Mouse (Mus musculus) liver, postnatal 0 days (tissue): ENCODE measurements around the gene Nfatc4. TPM values are rescaled to one million over a fixed set of nuclear protein-coding genes. Genes with fewer than 3 reads are reported as not detected.

Experiments
- ATAC-seq: fragments of 200-750 bp; cut with Nextera tagmentation; 2 replicates; pipeline ENCODE4 v1.8.0; 2017; ENCODE audit warnings: mild to moderate bottlenecking, moderate library complexity
- DNase-seq: peaks from one replicate; pipeline ENCODE4 v3.0.0-alpha.2; 2016
- H3K27ac ChIP-seq: fragments of 300-500 bp; sonication (generic); 2 replicates; pipeline ENCODE4 v1.5.1; 2014; ENCODE audit warnings: antibody characterized with exemption, moderate library complexity, mild to moderate bottlenecking, low read depth
- H3K27me3 ChIP-seq: fragments of 300-500 bp; sonication (generic); 2 replicates; pipeline ENCODE4 v1.6.1; 2014; ENCODE audit warnings: low read length, control low read depth, mixed read lengths; ENCODE audit not compliant: insufficient read depth
- H3K36me3 ChIP-seq: fragments of 300-500 bp; sonication (generic); replicated peaks from 2 replicates; pipeline ENCODE4 v1.6.1; 2014; ENCODE audit warnings: mild to moderate bottlenecking, control low read depth, low read length, moderate library complexity, mixed read lengths; ENCODE audit not compliant: insufficient read depth
- H3K4me1 ChIP-seq: fragments of 300-500 bp; sonication (generic); 2 replicates; pipeline ENCODE4 v1.6.1; 2014; ENCODE audit warnings: antibody characterized with exemption, mild to moderate bottlenecking, control low read depth; ENCODE audit not compliant: insufficient read depth
- H3K4me2 ChIP-seq: fragments of 300-500 bp; sonication (generic); 2 replicates; pipeline ENCODE4 v1.6.1; 2014; ENCODE audit warnings: low read depth, mild to moderate bottlenecking, low read length, moderate library complexity, mixed read lengths
- H3K4me3 ChIP-seq: fragments of 300-500 bp; sonication (generic); 2 replicates; pipeline ENCODE4 v1.5.1; 2014; ENCODE audit warnings: low read depth, low read length
- H3K9ac ChIP-seq: fragments of 300-500 bp; sonication (generic); replicated peaks from 2 replicates; pipeline ENCODE4 v1.6.1; 2014; ENCODE audit warnings: mild to moderate bottlenecking, moderate library complexity
- H3K9me3 ChIP-seq: fragments of 300-500 bp; sonication (generic); 2 replicates; pipeline ENCODE4 v1.6.1; 2016; ENCODE audit warnings: mild to moderate bottlenecking, control low read depth, low read length, mixed read lengths
- CTCF ChIP-seq: sonication (generic); IDR thresholded peaks from 2 replicates; pipeline ENCODE4 v1.5.1; 2016; ENCODE audit warnings: antibody characterized with exemption, low read depth
- EP300 ChIP-seq: IDR thresholded peaks from 2 replicates; pipeline ENCODE4 v1.6.1; 2016; ENCODE audit warnings: antibody characterized with exemption, low read depth, mild to moderate bottlenecking
- WGBS: fragments of 180-500 bp; shearing (Covaris S2); extraction: QIAGEN DNeasy Blood & Tissue Kit; methylation state at CpG from one replicate; pipeline ENCODE4 v1.1.7; 2014; ENCODE audit not compliant: insufficient replicate concordance; 5-methylcytosine and 5-hydroxymethylcytosine counted together
- polyA plus RNA-seq: library from polyadenylated mRNA; unstranded; fragments of >200 nt; fragmentation: Nextera tagmentation; extraction: Ambion mirVana; gene quantifications from 2 replicates; pipeline ENCODE4 v1.2.1, GENCODE M21; 2015

Nfatc4 gene
- polyA plus RNA-seq, 1 experiment from 2014 or later = 0.41 TPM

GRCm38 (mm10) chr14:55787731-55788130, 35.2 kb upstream of the Nfatc4 start:
- peak overlapping the region; percentile 60 for H3K4me3 ChIP-seq
- H3K36me3 ChIP-seq = no peaks in the 10 kb centered on the region
- DNase-seq = no peak
- no peak for ATAC-seq
- TF ChIP-seq CTCF = no peak
- TF ChIP-seq EP300 = no peak
- H3K4me2 ChIP-seq = peak overlapping the region; percentile 94
- no peaks in the 10 kb centered on the region for H3K9me3 ChIP-seq
- peaks cover 22% of the 10 kb centered on the region for H3K27me3 ChIP-seq
- no peak overlapping the region for H3K9ac ChIP-seq
- H3K4me1 ChIP-seq = peaks cover 14% of the 10 kb centered on the region
- 39% methylated on average over 11 of the region's 11 CpGs for WGBS
- no peak overlapping the region for H3K27ac ChIP-seq

- WGBS = 4% methylated on average over 40 of the region's 40 CpGs
- Histone ChIP-seq H3K9me3 (no peaks in the 10 kb centered on the region), H3K9ac (peak within 1 kb of the TSS; percentile 62), H3K4me1 (peaks cover 14% of the 10 kb centered on the region), H3K27ac (no peak within 1 kb of the TSS), H3K4me2 (peak within 1 kb of the TSS; percentile 94), H3K4me3 (peak within 1 kb of the TSS; percentile 60), H3K36me3 (no peaks in the 10 kb centered on the region), H3K27me3 (peaks cover 15% of the 10 kb centered on the region)
- DNase-seq (peak; percentile 61), ATAC-seq (peak; percentile 61)
- TF ChIP-seq CTCF (peak; percentile 41), EP300 (no peak)
These were observed 34.5 kb upstream of the Nfatc4 start, which contains the start of gene Ripk3 for GRCm38 (mm10) chr14:55788256-55789050. Ripk3 (minus strand) TSS chr14:55788865.

GRCm38 (mm10) chr14:55793461-55793860, 29.5 kb upstream of the Nfatc4 start:
- H3K9me3 ChIP-seq = no peaks in the 10 kb centered on the region
- TF ChIP-seq EP300 (no peak), CTCF (no peak)
- H3K4me3 ChIP-seq = no peak overlapping the region
- no peak overlapping the region for H3K4me2 ChIP-seq
- H3K4me1 ChIP-seq = peaks cover 4% of the 10 kb centered on the region
- no peak overlapping the region for H3K9ac ChIP-seq
- DNase-seq (no peak), ATAC-seq (no peak)
- no peaks in the 10 kb centered on the region for H3K36me3 ChIP-seq
- 57% methylated on average over 2 of the region's 2 CpGs for WGBS
- H3K27ac ChIP-seq = no peak overlapping the region
- H3K27me3 ChIP-seq = peaks cover 1% of the 10 kb centered on the region; the same call in 1 of the 2 replicates

- H3K9ac ChIP-seq = no peak overlapping the region
- ATAC-seq (no peak), DNase-seq (no peak)
- H3K36me3 ChIP-seq = no peaks in the 10 kb centered on the region
- no peaks in the 10 kb centered on the region for H3K27me3 ChIP-seq
- H3K4me1 ChIP-seq = no peaks in the 10 kb centered on the region
- WGBS = 57% methylated on average over 2 of the region's 2 CpGs
- no peak overlapping the region for H3K27ac ChIP-seq
- no peaks in the 10 kb centered on the region for H3K9me3 ChIP-seq
- no peak overlapping the region for H3K4me2 ChIP-seq
- H3K4me3 ChIP-seq = no peak overlapping the region
- TF ChIP-seq EP300 (no peak), CTCF (no peak)
These were observed 29.0 kb upstream of the Nfatc4 start for GRCm38 (mm10) chr14:55793946-55794345.

- Histone ChIP-seq H3K36me3 (no peaks in the 10 kb centered on the region), H3K4me3 (no peak overlapping the region), H3K4me2 (no peak overlapping the region), H3K9me3 (no peaks in the 10 kb centered on the region), H3K27ac (no peak overlapping the region), H3K27me3 (no peaks in the 10 kb centered on the region), H3K9ac (no peak overlapping the region), H3K4me1 (no peaks in the 10 kb centered on the region)
- ATAC-seq (no peak), DNase-seq (no peak)
- TF ChIP-seq EP300 = no peak
- TF ChIP-seq CTCF = no peak
- 68% methylated on average over 15 of the region's 15 CpGs for WGBS
These were observed 27.4 kb upstream of the Nfatc4 start for GRCm38 (mm10) chr14:55795380-55796163.

GRCm38 (mm10) chr14:55814885-55815284, 8.1 kb upstream of the Nfatc4 start:
- no peaks in the 10 kb centered on the region for H3K36me3 ChIP-seq
- H3K9me3 ChIP-seq = no peaks in the 10 kb centered on the region
- no peaks in the 10 kb centered on the region for H3K4me1 ChIP-seq
- H3K27ac ChIP-seq = no peak overlapping the region
- WGBS = 28% methylated on average over 16 of the region's 16 CpGs
- no peaks in the 10 kb centered on the region for H3K27me3 ChIP-seq
- TF ChIP-seq EP300 (no peak), CTCF (no peak)
- no peak overlapping the region for H3K9ac ChIP-seq
- peak; percentile 76 for ATAC-seq
- peak overlapping the region; percentile 38 for H3K4me3 ChIP-seq
- DNase-seq = peak; percentile 51
- peak overlapping the region; percentile 67 for H3K4me2 ChIP-seq
